Mouse (Mus musculus): Measurements from ENCODE around the gene Ankrd54.

- no peak for TF ChIP-seq POLR2A (IDR thresholded peaks at IDR 0.05; ENCODE audit: insufficient read depth, low read depth, low read length)
- no peak for TF ChIP-seq CTCF (IDR thresholded peaks at IDR 0.05; ENCODE audit: insufficient read depth, low read depth, low read length)
Observed at GRCm38 (mm10) chr15:79097611-79098025, 34.9 kb upstream of the Ankrd54 start.
